Mouse (Mus musculus) E14TG2a.4 (cell line): ENCODE results near the gene Map3k13.

Experiments
- CTCF ChIP-seq: conservative IDR thresholded peaks from 2 replicates; pipeline ENCODE4 v1.5.1; 2014; ENCODE audit warnings: low read length
- NANOG ChIP-seq: IDR thresholded peaks from 2 replicates; pipeline ENCODE4 v1.6.1; 2014; ENCODE audit warnings: borderline replicate concordance, low read length, mixed read lengths
- POU5F1 ChIP-seq: IDR thresholded peaks from 2 replicates; pipeline ENCODE4 v1.6.1; 2014; ENCODE audit warnings: low read length, borderline replicate concordance

DNA sequence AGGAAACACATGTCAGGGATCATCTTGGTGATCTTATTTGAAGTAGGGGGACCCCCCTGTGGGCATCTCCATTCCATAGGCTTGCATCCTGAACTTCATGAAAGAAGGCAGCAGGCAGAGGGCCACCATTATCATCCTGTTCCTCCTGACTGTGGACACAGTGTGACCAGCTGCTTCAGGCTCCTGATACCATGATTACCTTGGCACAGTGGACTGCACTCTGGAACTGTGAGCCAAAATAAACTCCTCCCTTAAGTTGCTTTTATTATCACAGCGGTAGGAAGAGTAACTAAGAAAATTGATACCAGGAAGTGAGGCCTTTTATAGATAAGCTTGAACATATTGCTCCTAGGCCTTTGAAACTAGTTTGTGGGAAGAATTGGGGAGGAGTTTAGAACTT, 12.7 kb downstream of the Map3k13 start:
- TF ChIP-seq CTCF: no peak
- TF ChIP-seq NANOG: no peak
- no peak for TF ChIP-seq POU5F1
